Mouse (Mus musculus) kidney, embryonic 14.5 days (tissue): ENCODE results near the gene Cpsf7. TPM values are rescaled to one million over a fixed set of nuclear protein-coding genes. Genes with fewer than 3 reads are reported as not detected.
A peak's percentile ranks its signal among the peaks of the same experiment; 100 is the strongest.

Experiments
- ATAC-seq: fragments of 200-750 bp; cut with Nextera tagmentation; 2 replicates; pipeline ENCODE4 v1.8.0; 2017; ENCODE audit warnings: moderate number of reproducible peaks, mild to moderate bottlenecking, moderate TSS enrichment, moderate library complexity; ENCODE audit not compliant: low FRiP score, low TSS enrichment
- H3K27ac ChIP-seq: fragments of 300-500 bp; sonication (generic); 2 replicates; pipeline ENCODE4 v1.5.1; 2014; ENCODE audit warnings: low read depth, mild to moderate bottlenecking, low read length, moderate library complexity, mixed read lengths
- H3K27me3 ChIP-seq: fragments of 300-500 bp; sonication (generic); 2 replicates; pipeline ENCODE4 v1.6.1; 2014; ENCODE audit warnings: mild to moderate bottlenecking, low read length; ENCODE audit not compliant: control insufficient read depth, insufficient read depth
- H3K36me3 ChIP-seq: fragments of 300-500 bp; sonication (generic); 2 replicates; pipeline ENCODE4 v1.6.1; 2014; ENCODE audit warnings: low read length, mixed read lengths; ENCODE audit not compliant: control insufficient read depth, insufficient read depth
- H3K4me1 ChIP-seq: fragments of 300-500 bp; sonication (generic); 2 replicates; pipeline ENCODE4 v1.6.1; 2014; ENCODE audit warnings: low read length, mixed read lengths; ENCODE audit not compliant: control insufficient read depth, insufficient read depth
- H3K4me2 ChIP-seq: fragments of 300-500 bp; sonication (generic); replicated peaks from 2 replicates; pipeline ENCODE4 v1.6.1; 2014; ENCODE audit warnings: low read depth, mild to moderate bottlenecking, low read length
- H3K4me3 ChIP-seq: fragments of 300-500 bp; sonication (generic); 2 replicates; pipeline ENCODE4 v1.5.1; 2014; ENCODE audit warnings: mild to moderate bottlenecking, low read length
- H3K9ac ChIP-seq: fragments of 300-500 bp; sonication (generic); 2 replicates; pipeline ENCODE4 v1.6.1; 2014; ENCODE audit warnings: low read depth, mild to moderate bottlenecking, low read length, moderate library complexity
- H3K9me3 ChIP-seq: fragments of 300-500 bp; sonication (generic); 2 replicates; pipeline ENCODE4 v1.6.1; 2016; ENCODE audit warnings: low read length; ENCODE audit not compliant: control insufficient read depth
- WGBS: fragments of 180-500 bp; shearing (Covaris S2); extraction: QIAGEN DNeasy Blood & Tissue Kit; methylation state at CpG from one replicate; pipeline ENCODE4 v1.1.7; 2014; 5-methylcytosine and 5-hydroxymethylcytosine counted together
- polyA plus RNA-seq: library from polyadenylated mRNA; unstranded; fragments of >200 nt; fragmentation: Nextera tagmentation; extraction: Ambion mirVana; gene quantifications from 2 replicates; pipeline ENCODE4 v1.2.1, GENCODE M21; 2014

Gene Cpsf7
- polyA plus RNA-seq: 40.7 and 63.0 TPM in 2 replicates

- ATAC-seq: peak; percentile 96
- WGBS: under 1% methylated on average over 80 of the region's 93 CpGs
- H3K4me3 ChIP-seq: peak within 1 kb of the TSS; percentile 81
These were observed at the start of gene Cpsf7 for GRCm38 (mm10) chr19:10525106-10525901. Gene Cpsf7, plus strand, starts transcription at chr19:10525266.

DNA sequence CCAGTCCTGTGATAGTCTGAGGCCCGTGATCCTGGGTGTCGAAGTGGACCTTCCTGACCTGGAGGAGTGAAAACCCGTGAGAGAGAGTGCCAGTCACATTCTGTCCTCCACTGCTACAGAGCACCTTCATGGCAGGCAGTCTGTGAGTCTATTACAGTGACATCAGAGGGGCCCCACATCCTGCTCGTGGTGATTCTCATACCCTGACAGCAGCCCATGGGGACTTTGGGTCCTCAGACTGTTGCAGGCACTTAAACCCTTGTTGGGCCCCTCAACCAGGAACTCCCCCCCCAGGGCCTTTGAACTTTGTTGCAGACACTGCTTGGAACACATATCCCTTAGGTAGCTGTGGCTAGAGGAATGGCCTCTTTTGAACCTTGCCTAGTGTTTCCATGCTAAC lies 45.5 kb upstream of the Cpsf7 start:
- Histone ChIP-seq H3K9ac (no peak overlapping the region), H3K27me3 (no peaks in the 10 kb centered on the region), H3K4me3 (no peak overlapping the region), H3K4me1 (no peaks in the 10 kb centered on the region), H3K36me3 (no peaks in the 10 kb centered on the region), H3K4me2 (no peak overlapping the region), H3K27ac (no peak overlapping the region), H3K9me3 (no peaks in the 10 kb centered on the region)
- 47% methylated on average over 4 of the region's 4 CpGs for WGBS
- ATAC-seq: no peak

More at GRCm38 (mm10) chr19:10525106-10525901, at the start of gene Cpsf7:
- H3K27ac ChIP-seq: peak within 1 kb of the TSS; percentile 97
- no peaks in the 10 kb centered on the region for H3K27me3 ChIP-seq
- peaks cover 15% of the 10 kb centered on the region for H3K4me1 ChIP-seq
- H3K4me2 ChIP-seq: peak within 1 kb of the TSS; percentile 68
- H3K9me3 ChIP-seq: no peaks in the 10 kb centered on the region
- peaks cover 8% of the 10 kb centered on the region for H3K36me3 ChIP-seq
- H3K9ac ChIP-seq: peak within 1 kb of the TSS; percentile 97

DNA sequence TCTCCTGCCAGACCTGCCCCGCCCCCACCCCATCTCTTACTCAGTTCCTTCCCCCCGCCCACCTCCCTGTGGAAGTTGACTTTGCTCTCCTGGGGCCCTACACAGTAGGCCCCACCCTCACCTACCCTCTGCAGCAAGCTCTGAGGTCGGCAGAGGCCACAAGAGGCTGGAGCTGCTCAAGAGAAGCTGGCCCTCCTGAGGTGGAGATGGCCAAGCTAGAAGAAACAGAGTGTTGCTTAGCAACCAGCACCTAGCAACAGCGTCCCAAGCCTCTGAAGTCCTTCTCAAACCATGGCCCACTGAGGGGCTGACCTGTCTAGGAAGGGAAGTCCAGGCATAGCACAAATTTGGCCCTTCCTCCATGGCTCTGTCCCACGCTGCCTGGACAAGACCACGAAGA lies 42.4 kb upstream of the Cpsf7 start, which contains the start of gene Ppp1r32:
Gene Ppp1r32 (minus strand): TSS at position 226 of the 400 bp plus-strand sequence.
- no peaks in the 10 kb centered on the region for H3K27me3 ChIP-seq
- H3K4me3 ChIP-seq: no peak within 1 kb of the TSS
- H3K36me3 ChIP-seq: no peaks in the 10 kb centered on the region
- H3K4me2 ChIP-seq: no peak within 1 kb of the TSS
- H3K9me3 ChIP-seq: no peaks in the 10 kb centered on the region
- no peaks in the 10 kb centered on the region for H3K4me1 ChIP-seq
- no peak; the same call in 1 of the 2 replicates for ATAC-seq
- no peak within 1 kb of the TSS for H3K27ac ChIP-seq
- no peak within 1 kb of the TSS for H3K9ac ChIP-seq
- WGBS: 48% methylated on average over 6 of the region's 6 CpGs

- Histone ChIP-seq H3K9ac (no peak overlapping the region), H3K4me3 (no peak overlapping the region), H3K27me3 (no peaks in the 10 kb centered on the region), H3K27ac (no peak overlapping the region), H3K36me3 (no peaks in the 10 kb centered on the region), H3K9me3 (no peaks in the 10 kb centered on the region), H3K4me2 (no peak overlapping the region), H3K4me1 (no peaks in the 10 kb centered on the region)
- peak; percentile 83 for ATAC-seq
- WGBS: 16% methylated on average over 9 of the region's 9 CpGs
These were observed 38.8 kb upstream of the Cpsf7 start for GRCm38 (mm10) chr19:10486264-10486738.

GRCm38 (mm10) chr19:10495670-10496069 lies 29.4 kb upstream of the Cpsf7 start:
- Histone ChIP-seq H3K4me1 (0 out of 2 replicates have a peak, but pooled peaks cover 11% of the 10 kb centered on the region), H3K4me2 (no peak overlapping the region), H3K27me3 (no peaks in the 10 kb centered on the region), H3K27ac (no peak overlapping the region), H3K9me3 (no peaks in the 10 kb centered on the region), H3K4me3 (no peak overlapping the region), H3K36me3 (peaks cover 15% of the 10 kb centered on the region; the same call in 1 of the 2 replicates), H3K9ac (no peak overlapping the region)
- WGBS: 33% methylated on average over 1 of the region's 1 CpGs
- no peak for ATAC-seq

- no peak overlapping the region for H3K4me3 ChIP-seq
- no peaks in the 10 kb centered on the region for H3K27me3 ChIP-seq
- WGBS: 73% methylated on average over 2 of the region's 2 CpGs
- H3K9me3 ChIP-seq: no peaks in the 10 kb centered on the region
- no peak overlapping the region for H3K9ac ChIP-seq
- ATAC-seq: no peak
- 0 out of 2 replicates have a peak, but pooled peaks cover 5% of the 10 kb centered on the region for H3K4me1 ChIP-seq
- H3K36me3 ChIP-seq: peaks cover 28% of the 10 kb centered on the region
- H3K27ac ChIP-seq: no peak overlapping the region
- no peak overlapping the region for H3K4me2 ChIP-seq
These were observed 28.1 kb upstream of the Cpsf7 start for GRCm38 (mm10) chr19:10496976-10497375.

- no peak overlapping the region for H3K4me2 ChIP-seq
- H3K27ac ChIP-seq: no peak overlapping the region
- no peaks in the 10 kb centered on the region for H3K4me1 ChIP-seq
- no peak overlapping the region for H3K9ac ChIP-seq
- 44% methylated on average over 8 of the region's 8 CpGs for WGBS
- H3K36me3 ChIP-seq: peaks cover 34% of the 10 kb centered on the region
- no peak for ATAC-seq
- H3K9me3 ChIP-seq: no peaks in the 10 kb centered on the region
- no peak overlapping the region for H3K4me3 ChIP-seq
- no peaks in the 10 kb centered on the region for H3K27me3 ChIP-seq
These were observed 27.4 kb upstream of the Cpsf7 start for GRCm38 (mm10) chr19:10497512-10498160.

DNA sequence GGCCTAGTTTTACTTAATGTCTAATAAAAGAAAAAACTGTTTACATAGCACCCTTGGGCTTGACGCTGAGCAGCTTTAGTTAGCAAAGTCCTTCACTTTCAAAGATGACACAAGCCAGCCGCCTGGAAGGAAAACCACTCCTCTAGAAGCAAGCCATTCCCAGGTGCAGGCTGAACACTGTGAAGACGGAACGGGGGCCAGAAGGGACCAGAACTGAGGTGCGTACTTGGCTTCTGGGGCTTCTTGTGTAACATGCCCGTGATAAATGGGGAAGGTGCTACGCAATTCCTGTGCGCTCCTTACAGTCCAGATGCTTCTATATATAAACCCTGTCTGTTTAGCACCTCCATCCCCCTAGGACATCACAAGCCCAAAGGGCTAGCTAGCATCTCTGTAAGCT lies 24.5 kb upstream of the Cpsf7 start:
- Histone ChIP-seq H3K9me3 (no peaks in the 10 kb centered on the region), H3K4me2 (no peak overlapping the region), H3K4me3 (no peak overlapping the region), H3K9ac (no peak overlapping the region), H3K36me3 (peaks cover 47% of the 10 kb centered on the region), H3K27ac (no peak overlapping the region), H3K4me1 (no peaks in the 10 kb centered on the region), H3K27me3 (no peaks in the 10 kb centered on the region)
- ATAC-seq: no peak
- WGBS: 95% methylated on average over 8 of the region's 8 CpGs

DNA sequence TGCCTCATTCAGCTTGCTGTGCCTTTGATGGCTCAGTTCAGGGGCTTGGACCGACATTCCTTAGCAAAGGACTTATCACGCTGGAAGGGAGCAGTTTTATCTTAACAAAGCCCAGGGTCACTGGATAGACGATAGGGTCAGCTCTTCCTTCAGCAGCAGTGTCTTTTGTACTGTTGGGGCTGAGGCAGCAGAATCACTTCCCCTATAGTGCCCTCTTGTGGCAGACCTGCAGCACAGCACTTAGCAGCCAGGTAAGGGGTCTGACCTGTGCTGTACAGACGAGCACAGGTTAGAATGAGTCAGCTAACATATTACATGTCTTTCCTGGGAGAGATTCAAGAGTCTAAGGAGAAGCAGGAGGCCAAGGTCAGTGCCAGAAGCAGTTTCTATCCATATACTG lies 22.5 kb upstream of the Cpsf7 start:
- Histone ChIP-seq H3K4me1 (no peaks in the 10 kb centered on the region), H3K4me3 (no peak overlapping the region), H3K9me3 (no peaks in the 10 kb centered on the region), H3K36me3 (peaks cover 52% of the 10 kb centered on the region), H3K27me3 (no peaks in the 10 kb centered on the region), H3K9ac (no peak overlapping the region), H3K4me2 (no peak overlapping the region), H3K27ac (no peak overlapping the region)
- 19% methylated on average over 4 of the region's 4 CpGs for WGBS
- ATAC-seq: no peak; the same call in 1 of the 2 replicates
